Mouse (Mus musculus): ENCODE results near the gene Gm20721. TPM values are rescaled to one million over a fixed set of nuclear protein-coding genes. Genes with fewer than 3 reads are reported as not detected.

The Gm20721 gene
- polyA plus RNA-seq (2012; rRNA removed; ENCODE audit: low replicate concordance): 0.17 TPM in 1 of 2 replicates, not detected in the other

DNA sequence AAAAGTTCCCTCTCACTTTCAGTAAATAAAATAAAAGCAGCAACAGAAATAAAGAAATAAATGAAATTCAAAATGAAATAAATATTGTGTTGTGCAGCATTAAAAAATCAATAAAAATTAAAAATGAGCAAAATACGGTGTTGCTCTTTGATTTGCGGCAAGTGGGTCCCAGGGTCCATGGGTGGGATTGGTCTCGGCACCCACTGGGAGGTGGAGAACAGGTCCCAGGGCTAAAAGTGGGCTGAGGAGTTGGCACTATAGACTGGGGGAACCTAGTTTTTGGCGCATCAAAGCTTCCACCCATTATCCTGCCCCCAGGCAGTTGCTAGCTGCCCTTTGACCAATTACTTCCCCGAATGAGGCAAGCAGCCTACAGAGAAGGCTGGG, at the start of gene Gm20721:
Gene Gm20721 (minus strand): TSS at position 101 of the 387 bp plus-strand sequence.

DNA sequence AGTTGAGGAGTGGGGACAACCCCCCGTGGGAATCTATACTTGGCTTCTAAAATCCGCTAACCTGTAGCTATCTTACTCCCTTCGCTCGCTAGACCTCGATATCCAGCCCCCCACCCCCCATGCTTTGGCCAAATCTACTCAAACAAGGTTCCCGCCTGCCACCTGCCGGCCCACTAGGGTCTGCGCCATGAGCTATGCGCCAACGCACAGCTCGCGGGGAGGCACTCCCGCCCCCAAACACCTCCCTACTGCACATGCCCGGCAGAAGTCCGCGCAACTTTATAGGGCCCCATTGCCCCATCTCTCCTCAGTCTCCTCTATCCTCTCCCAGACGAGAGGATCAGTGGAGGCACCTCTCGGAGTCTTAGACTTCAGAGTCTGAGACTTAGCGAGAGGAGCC, 62.5 kb downstream of the Gm20721 start, which contains the start of gene Gnas:
Gene Gnas (plus strand): TSS at position 310 of the 400 bp plus-strand sequence.

Other genes with a start within 250 kb of the Gm20721 start
- gene Npepl1, start 236.4 kb downstream of the Gm20721 start, polyA plus RNA-seq (2012; rRNA removed; ENCODE audit: low replicate concordance): 138 and 208 TPM in 2 replicates
- gene Gnas, start 62.4 kb downstream of the Gm20721 start, polyA plus RNA-seq (2012; rRNA removed; ENCODE audit: low replicate concordance): 840 and 1,142 TPM in 2 replicates
- 49.6 and 54.9 TPM in 2 replicates for gene Nelfcd, start 69.1 kb upstream of the Gm20721 start, polyA plus RNA-seq (2012; rRNA removed; ENCODE audit: low replicate concordance)
- gene Ctsz, start 92.3 kb upstream of the Gm20721 start, polyA plus RNA-seq (2012; rRNA removed; ENCODE audit: low replicate concordance): 253 and 372 TPM in 2 replicates
- 0.34 and 0.56 TPM in 2 replicates for gene Tubb1, start 104.0 kb upstream of the Gm20721 start, polyA plus RNA-seq (2012; rRNA removed; ENCODE audit: low replicate concordance)
- 429 and 500 TPM in 2 replicates for gene Atp5e, start 117.4 kb upstream of the Gm20721 start, polyA plus RNA-seq (2012; rRNA removed; ENCODE audit: low replicate concordance)
- gene Prelid3b, start 126.4 kb upstream of the Gm20721 start, polyA plus RNA-seq (2012; rRNA removed; ENCODE audit: low replicate concordance): 28.4 and 41.9 TPM in 2 replicates

Data from mammary gland, adult 2 months (tissue).